Mouse (Mus musculus): ENCODE measurements around the gene Faf2. TPM values are rescaled to one million over a fixed set of nuclear protein-coding genes. Genes with fewer than 3 reads are reported as not detected.

Faf2 gene
- polyA plus RNA-seq, 1 experiment, result 30.3 TPM

- Histone ChIP-seq H3K79me2 (ENCODE audit: control insufficient read depth, insufficient read depth) (no peaks in the 10 kb centered on the region), H3K4me2 (ENCODE audit: low read depth) (no peak overlapping the region), H3K4me3 (no peak overlapping the region), H3ac (ENCODE audit: control insufficient read depth, insufficient read length) (no peak overlapping the region), H3K27me3 (ENCODE audit: control insufficient read depth, insufficient read depth, insufficient read length) (no peaks in the 10 kb centered on the region), H3K36me3 (ENCODE audit: control insufficient read depth, insufficient read depth) (peaks cover 85% of the 10 kb centered on the region)
- TF ChIP-seq USF1 (IDR thresholded peaks at IDR 0.05; ENCODE audit: low read depth) (no peak), POLR2A (IDR thresholded peaks at IDR 0.05; ENCODE audit: insufficient read length, low read depth) (no peak), E2F4 (IDR thresholded peaks at IDR 0.05; ENCODE audit: insufficient read depth) (no peak), CEBPB (IDR thresholded peaks at IDR 0.05; ENCODE audit: insufficient read depth, poor library complexity, severe bottlenecking) (no peak), REST (IDR thresholded peaks at IDR 0.05; ENCODE audit: insufficient read depth, insufficient read length) (no peak), MYOD1 (IDR thresholded peaks at IDR 0.05; ENCODE audit: control insufficient read depth in 1 of 3, insufficient read length in 2 of 3, low read depth in 2 of 3) (no peak), TCF3 (IDR thresholded peaks at IDR 0.05; ENCODE audit: insufficient read length, low read depth) (no peak), MYOG (IDR thresholded peaks at IDR 0.05; ENCODE audit: control insufficient read depth in 1 of 3, insufficient read depth in 1 of 3, insufficient read length in 2 of 3, low read depth in 2 of 3) (no peak), MAX (IDR thresholded peaks at IDR 0.05; ENCODE audit: low read depth) (no peak), TCF12 (IDR thresholded peaks at IDR 0.05; ENCODE audit: insufficient read depth, poor library complexity, severe bottlenecking) (no peak), SRF (IDR thresholded peaks at IDR 0.05; ENCODE audit: control insufficient read depth, insufficient read length, low read depth) (no peak), POLR2AphosphoS2 (IDR thresholded peaks at IDR 0.05; ENCODE audit: insufficient read length, low read depth) (no peak)
Observed at GRCm38 (mm10) chr13:54650461-54650860, 28.9 kb downstream of the Faf2 start.

DNA sequence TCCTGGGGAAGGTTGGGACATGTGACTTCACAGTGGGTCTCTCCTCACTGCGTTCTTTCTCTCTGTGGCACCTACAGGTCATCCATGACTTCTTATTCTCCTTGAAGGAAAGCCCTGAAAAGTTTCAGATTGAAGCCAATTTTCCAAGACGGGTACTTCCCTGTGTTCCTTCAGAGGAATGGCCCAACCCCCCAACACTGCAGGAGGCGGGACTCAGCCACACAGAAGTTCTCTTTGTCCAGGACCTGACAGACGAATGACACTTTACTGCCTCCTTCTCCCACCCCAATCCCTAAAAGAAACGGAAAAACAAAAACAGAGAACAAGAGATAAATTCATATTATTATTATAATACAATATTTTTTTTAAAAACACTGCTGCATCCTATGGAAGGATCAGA is 39.3 kb downstream of the Faf2 start:
- Histone ChIP-seq H3K4me3 (no peak overlapping the region), H3ac (ENCODE audit: control insufficient read depth, insufficient read length) (no peak overlapping the region), H3K4me2 (ENCODE audit: low read depth) (no peak overlapping the region), H3K36me3 (ENCODE audit: control insufficient read depth, insufficient read depth) (peaks cover 31% of the 10 kb centered on the region), H3K79me2 (ENCODE audit: control insufficient read depth, insufficient read depth) (no peaks in the 10 kb centered on the region), H3K27me3 (ENCODE audit: control insufficient read depth, insufficient read depth, insufficient read length) (no peaks in the 10 kb centered on the region)
- no peak for TF ChIP-seq MYOD1 (IDR thresholded peaks at IDR 0.05; ENCODE audit: control insufficient read depth in 1 of 3, insufficient read length in 2 of 3, low read depth in 2 of 3)
- no peak for TF ChIP-seq SRF (IDR thresholded peaks at IDR 0.05; ENCODE audit: control insufficient read depth, insufficient read length, low read depth)
- no peak for TF ChIP-seq TCF3 (IDR thresholded peaks at IDR 0.05; ENCODE audit: insufficient read length, low read depth)

GRCm38 (mm10) chr13:54661358-54661757 is 39.8 kb downstream of the Faf2 start:
- no peak for TF ChIP-seq MYOG (IDR thresholded peaks at IDR 0.05; ENCODE audit: control insufficient read depth in 1 of 3, insufficient read depth in 1 of 3, insufficient read length in 2 of 3, low read depth in 2 of 3)
- TF ChIP-seq REST (IDR thresholded peaks at IDR 0.05; ENCODE audit: insufficient read depth, insufficient read length), result no peak
- TF ChIP-seq POLR2AphosphoS2 (IDR thresholded peaks at IDR 0.05; ENCODE audit: insufficient read length, low read depth), result no peak
- TF ChIP-seq MYOD1 (IDR thresholded peaks at IDR 0.05; ENCODE audit: control insufficient read depth in 1 of 3, insufficient read length in 2 of 3, low read depth in 2 of 3), result no peak
- no peak for TF ChIP-seq POLR2A (IDR thresholded peaks at IDR 0.05; ENCODE audit: insufficient read length, low read depth)
- TF ChIP-seq CEBPB (IDR thresholded peaks at IDR 0.05; ENCODE audit: insufficient read depth, poor library complexity, severe bottlenecking), result no peak
- no peak for TF ChIP-seq USF1 (IDR thresholded peaks at IDR 0.05; ENCODE audit: low read depth)
- TF ChIP-seq MAX (IDR thresholded peaks at IDR 0.05; ENCODE audit: low read depth), result no peak
- no peak for TF ChIP-seq E2F4 (IDR thresholded peaks at IDR 0.05; ENCODE audit: insufficient read depth)
- TF ChIP-seq TCF3 (IDR thresholded peaks at IDR 0.05; ENCODE audit: insufficient read length, low read depth), result no peak
- no peak for TF ChIP-seq TCF12 (IDR thresholded peaks at IDR 0.05; ENCODE audit: insufficient read depth, poor library complexity, severe bottlenecking)
- TF ChIP-seq SRF (IDR thresholded peaks at IDR 0.05; ENCODE audit: control insufficient read depth, insufficient read length, low read depth), result no peak
- Histone ChIP-seq H3K4me2 (ENCODE audit: low read depth) (no peak overlapping the region), H3ac (ENCODE audit: control insufficient read depth, insufficient read length) (no peak overlapping the region), H3K36me3 (ENCODE audit: control insufficient read depth, insufficient read depth) (peaks cover 27% of the 10 kb centered on the region), H3K27me3 (ENCODE audit: control insufficient read depth, insufficient read depth, insufficient read length) (no peaks in the 10 kb centered on the region), H3K4me3 (no peak overlapping the region), H3K79me2 (ENCODE audit: control insufficient read depth, insufficient read depth) (no peaks in the 10 kb centered on the region)

DNA sequence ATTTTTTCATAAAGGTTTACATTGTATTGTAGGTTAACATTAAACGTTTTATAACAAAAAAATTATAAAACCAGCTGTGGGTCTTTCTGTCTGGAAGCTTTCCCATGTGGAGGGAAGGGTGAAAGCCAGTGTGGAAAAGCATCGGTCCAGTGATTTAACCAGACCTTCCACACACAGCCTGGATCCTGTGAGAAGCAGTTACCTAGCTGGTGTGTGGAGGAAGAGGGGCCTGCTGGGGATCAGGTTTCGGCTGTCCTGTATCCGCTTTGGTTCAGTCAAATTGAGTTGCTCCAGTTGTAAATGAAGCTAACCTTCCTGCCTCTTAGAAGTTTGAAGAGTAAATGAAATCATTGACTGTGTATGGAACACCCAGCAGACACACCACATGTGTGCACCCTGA is 42.4 kb downstream of the Faf2 start:
- Histone ChIP-seq H3K36me3 (ENCODE audit: control insufficient read depth, insufficient read depth) (peaks cover 21% of the 10 kb centered on the region), H3K27me3 (ENCODE audit: control insufficient read depth, insufficient read depth, insufficient read length) (no peaks in the 10 kb centered on the region), H3K4me2 (ENCODE audit: low read depth) (no peak overlapping the region), H3ac (ENCODE audit: control insufficient read depth, insufficient read length) (no peak overlapping the region), H3K4me3 (no peak overlapping the region), H3K79me2 (ENCODE audit: control insufficient read depth, insufficient read depth) (no peaks in the 10 kb centered on the region)
- TF ChIP-seq MYOG (IDR thresholded peaks at IDR 0.05; ENCODE audit: control insufficient read depth in 1 of 3, insufficient read depth in 1 of 3, insufficient read length in 2 of 3, low read depth in 2 of 3) (no peak), POLR2AphosphoS2 (IDR thresholded peaks at IDR 0.05; ENCODE audit: insufficient read length, low read depth) (no peak)

DNA sequence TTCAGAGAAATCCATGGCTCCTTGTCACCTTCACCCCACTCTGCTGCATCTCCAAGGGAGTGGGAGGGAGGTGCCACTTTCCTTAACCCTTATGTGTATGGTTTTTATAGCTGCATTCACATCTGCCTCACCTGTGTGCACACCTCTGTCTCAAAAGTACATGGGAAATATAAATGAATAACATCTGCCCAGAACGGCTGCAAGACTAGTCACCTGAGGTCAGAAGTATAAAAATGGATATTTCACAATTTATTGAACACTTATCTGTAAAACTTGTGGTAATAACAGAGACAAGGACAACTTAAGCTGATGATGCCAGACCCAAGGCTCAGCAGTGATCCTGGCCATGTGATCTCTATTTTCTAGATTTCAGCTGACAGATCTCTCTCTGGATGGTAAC is 42.9 kb downstream of the Faf2 start:
- H3K27me3 ChIP-seq (ENCODE audit: control insufficient read depth, insufficient read depth, insufficient read length), result no peaks in the 10 kb centered on the region
- H3K4me3 ChIP-seq, result no peak overlapping the region
- no peak overlapping the region for H3K4me2 ChIP-seq (ENCODE audit: low read depth)
- H3K36me3 ChIP-seq (ENCODE audit: control insufficient read depth, insufficient read depth), result peaks cover 17% of the 10 kb centered on the region
- TF ChIP-seq TCF12 (IDR thresholded peaks at IDR 0.05; ENCODE audit: insufficient read depth, poor library complexity, severe bottlenecking), result no peak
- no peak overlapping the region for H3ac ChIP-seq (ENCODE audit: control insufficient read depth, insufficient read length)
- H3K79me2 ChIP-seq (ENCODE audit: control insufficient read depth, insufficient read depth), result no peaks in the 10 kb centered on the region
